Mouse (Mus musculus) adrenal gland, postnatal 4 days (tissue): ENCODE results near the gene Tmem206. TPM values are rescaled to one million over a fixed set of nuclear protein-coding genes. Genes with fewer than 3 reads are reported as not detected.

Experiments
- DNase-seq, 2 experiments: peaks; one replicate each; pipeline ENCODE4 v3.0.0; 2021 to 2022; ENCODE audit warnings: low spot score in 2 of 2, mixed read lengths in 2 of 2
- total RNA-seq, 2 experiments: library from RNA; stranded (reverse); gene quantifications; 2 replicates each; pipeline ENCODE4 v1.2.3; 2021

The Tmem206 gene
- total RNA-seq, 2 experiments from 2014 or later, result 8.0 to 10.4 TPM

GRCm38 (mm10) chr1:191396897-191397849, 71.5 kb downstream of the Tmem206 start:
- DNase-seq, result peak; percentile 97 to 98

Other genes with a start within 250 kb of the Tmem206 start
- 1 to 10 TPM; 3.3 to 3.4 TPM for gene Batf3, start 228.1 kb upstream of the Tmem206 start, total RNA-seq
- not detected for gene Fam71a, start 161.1 kb upstream of the Tmem206 start, total RNA-seq
- gene Atf3, start 107.9 kb upstream of the Tmem206 start, total RNA-seq, result 1 to 10 TPM; 1.8 to 2.3 TPM
- gene Nenf, start 7.7 kb upstream of the Tmem206 start, total RNA-seq, result 100 to 1,000 TPM; 127 to 129 TPM
- 100 to 1,000 TPM; 105 to 107 TPM for gene Ppp2r5a, start 77.4 kb downstream of the Tmem206 start, total RNA-seq
- 10 to 100 TPM; 19.8 to 21.7 TPM for gene Dtl, start 249.6 kb downstream of the Tmem206 start, total RNA-seq
- gene Ints7, start 249.7 kb downstream of the Tmem206 start, total RNA-seq, result 10 to 100 TPM; 53.2 to 55.8 TPM